Mouse (Mus musculus) ES-CJ7 (cell line): ENCODE data around the gene Cmss1.
A peak's percentile ranks its signal among the peaks of the same experiment; 100 is the strongest.

Experiments used
- DNase-seq: peaks from one replicate; pipeline ENCODE4 v3.0.0; 2011; ENCODE audit warnings: low read depth, low spot score

The Cmss1 gene

GRCm38 (mm10) chr16:57346258-57346657 lies 260.4 kb downstream of the Cmss1 start:
- no peak for DNase-seq

- DNase-seq: no peak
These were observed 266.1 kb downstream of the Cmss1 start for GRCm38 (mm10) chr16:57340613-57340898.

- peak; percentile 5 for DNase-seq
These were observed 266.7 kb downstream of the Cmss1 start for GRCm38 (mm10) chr16:57339765-57340612.

- no peak for DNase-seq
These were observed 269.8 kb downstream of the Cmss1 start for GRCm38 (mm10) chr16:57336770-57337423.

GRCm38 (mm10) chr16:57332301-57332700 lies 274.4 kb downstream of the Cmss1 start:
- DNase-seq: no peak

- DNase-seq: no peak
These were observed 276.6 kb downstream of the Cmss1 start for GRCm38 (mm10) chr16:57330111-57330510.

GRCm38 (mm10) chr16:57329028-57329427 lies 277.6 kb downstream of the Cmss1 start:
- DNase-seq: no peak

GRCm38 (mm10) chr16:57326996-57327395 lies 279.7 kb downstream of the Cmss1 start:
- no peak for DNase-seq

GRCm38 (mm10) chr16:57319284-57320124 lies 287.2 kb downstream of the Cmss1 start:
- no peak for DNase-seq

- no peak for DNase-seq
These were observed 288.0 kb downstream of the Cmss1 start for GRCm38 (mm10) chr16:57318637-57319125.

GRCm38 (mm10) chr16:57317882-57318636 lies 288.6 kb downstream of the Cmss1 start:
- no peak for DNase-seq

GRCm38 (mm10) chr16:57317127-57317526 lies 289.5 kb downstream of the Cmss1 start:
- DNase-seq: no peak

- DNase-seq: no peak
These were observed 291.6 kb downstream of the Cmss1 start for GRCm38 (mm10) chr16:57315026-57315425.

- DNase-seq: no peak
These were observed 292.4 kb downstream of the Cmss1 start for GRCm38 (mm10) chr16:57314236-57314635.

- no peak for DNase-seq
These were observed 293.2 kb downstream of the Cmss1 start for GRCm38 (mm10) chr16:57313487-57313886.

GRCm38 (mm10) chr16:57312130-57312529 lies 294.5 kb downstream of the Cmss1 start:
- no peak for DNase-seq

- no peak for DNase-seq
These were observed 301.2 kb downstream of the Cmss1 start for GRCm38 (mm10) chr16:57305463-57305862.

GRCm38 (mm10) chr16:57303716-57304115 lies 302.9 kb downstream of the Cmss1 start:
- no peak for DNase-seq

GRCm38 (mm10) chr16:57302792-57303698 lies 303.6 kb downstream of the Cmss1 start:
- DNase-seq: no peak

- DNase-seq: no peak
These were observed 305.1 kb downstream of the Cmss1 start for GRCm38 (mm10) chr16:57301512-57302115.
